In genomic region chr2:118662902-118663803, GRCm38 (mm10) we compare ENCODE assay signal across 8 mouse cellular contexts. TPM values are rescaled to one million over a fixed set of nuclear protein-coding genes. Genes with fewer than 3 reads are reported as not detected.
DNase-seq lines count a peak whose midpoint lies in the region; ATAC-seq lines count a peak whose summit lies in the region.

Pak6 (plus strand) TSS chr2:118663303.

- no peaks in the 10 kb centered on the region for H3K36me3 ChIP-seq in kidney, embryonic 16.5 days (ENCODE audit: insufficient read depth, low read length)
- H3K36me3 ChIP-seq in forebrain, embryonic 10.5 days (replicated peaks), result no peaks in the 10 kb centered on the region
- H3K36me3 ChIP-seq in hindbrain, embryonic 16.5 days (ENCODE audit: control insufficient read depth, insufficient read depth, low read length), result no peaks in the 10 kb centered on the region
- H3K36me3 ChIP-seq in limb, embryonic 12.5 days, result no peaks in the 10 kb centered on the region

- H3K9ac ChIP-seq in kidney, embryonic 16.5 days (replicated peaks; ENCODE audit: low read length), result peak within 1 kb of the TSS; percentile 50
- peak within 1 kb of the TSS; percentile 83 for H3K9ac ChIP-seq in hindbrain, embryonic 16.5 days (ENCODE audit: low read depth, low read length)
- H3K9ac ChIP-seq in limb, embryonic 12.5 days (replicated peaks), result peak within 1 kb of the TSS; percentile 57

- H3K4me3 ChIP-seq in kidney, embryonic 16.5 days (ENCODE audit: low read length), result peak within 1 kb of the TSS; percentile 49
- H3K4me3 ChIP-seq in forebrain, embryonic 10.5 days, result peak within 1 kb of the TSS; percentile 58
- H3K4me3 ChIP-seq in hindbrain, embryonic 16.5 days (ENCODE audit: low read length), result peak within 1 kb of the TSS; percentile 58
- H3K4me3 ChIP-seq in limb, embryonic 12.5 days (replicated peaks), result peak within 1 kb of the TSS; percentile 44

- peaks cover 6% of the 10 kb centered on the region for H3K4me1 ChIP-seq in kidney, embryonic 16.5 days (ENCODE audit: insufficient read depth, low read length)
- peaks cover 41% of the 10 kb centered on the region for H3K4me1 ChIP-seq in forebrain, embryonic 10.5 days
- H3K4me1 ChIP-seq in hindbrain, embryonic 16.5 days (ENCODE audit: control insufficient read depth, insufficient read depth, low read depth, low read length), result peaks cover 31% of the 10 kb centered on the region
- peaks cover 32% of the 10 kb centered on the region for H3K4me1 ChIP-seq in limb, embryonic 12.5 days (replicated peaks)

- 2% methylated on average over 37 of the region's 37 CpGs for WGBS in kidney, embryonic 16.5 days
- WGBS in forebrain, embryonic 10.5 days, result 2% methylated on average over 37 of the region's 37 CpGs
- 2% methylated on average over 35 of the region's 37 CpGs for WGBS in hindbrain, embryonic 16.5 days
- WGBS in limb, embryonic 12.5 days, result 1% methylated on average over 37 of the region's 37 CpGs

- peaks cover 18% of the 10 kb centered on the region for H3K27me3 ChIP-seq in kidney, embryonic 16.5 days (ENCODE audit: insufficient read depth, low read length)
- peaks cover 63% of the 10 kb centered on the region for H3K27me3 ChIP-seq in forebrain, embryonic 10.5 days (ENCODE audit: poor library complexity, severe bottlenecking)
- no peaks in the 10 kb centered on the region for H3K27me3 ChIP-seq in hindbrain, embryonic 16.5 days (replicated peaks; ENCODE audit: control insufficient read depth, insufficient read depth, low read length)
- H3K27me3 ChIP-seq in limb, embryonic 12.5 days, result peaks cover 44% of the 10 kb centered on the region

- DNase-seq in kidney, adult 18-20 months, result no peak
- DNase-seq in adrenal gland, adult 18-20 months (ENCODE audit: low spot score in 2 of 2), result no peak
- peak; percentile 33 for DNase-seq in forebrain, embryonic 10.5 days (ENCODE audit: extremely low spot score, low spot score)
- peak; percentile 42 for DNase-seq in retina, embryonic 14.5 days (ENCODE audit: low spot score)
- DNase-seq in gastrocnemius, postnatal 10 days, result no peak

- no peaks in the 10 kb centered on the region for H3K9me3 ChIP-seq in kidney, embryonic 16.5 days (ENCODE audit: low read length)
- H3K9me3 ChIP-seq in forebrain, embryonic 10.5 days, result no peaks in the 10 kb centered on the region
- no peaks in the 10 kb centered on the region for H3K9me3 ChIP-seq in hindbrain, embryonic 16.5 days (ENCODE audit: control insufficient read depth, low read length)
- H3K9me3 ChIP-seq in limb, embryonic 12.5 days, result no peaks in the 10 kb centered on the region

- peak within 1 kb of the TSS; percentile 83 for H3K4me2 ChIP-seq in kidney, embryonic 16.5 days (replicated peaks; ENCODE audit: low read depth, low read length)
- H3K4me2 ChIP-seq in hindbrain, embryonic 16.5 days (ENCODE audit: low read length), result peak within 1 kb of the TSS; percentile 77
- H3K4me2 ChIP-seq in limb, embryonic 12.5 days, result peak within 1 kb of the TSS; percentile 93

- ATAC-seq in kidney, embryonic 16.5 days (ENCODE audit: low FRiP score, low TSS enrichment), result peak; percentile 9; the same call in 1 of the 2 replicates
- peak; percentile 41 for ATAC-seq in hindbrain, embryonic 16.5 days
- peak; percentile 39; the same call in 1 of the 2 replicates for ATAC-seq in limb, embryonic 12.5 days (ENCODE audit: insufficient number of reproducible peaks, insufficient read depth, low FRiP score, low TSS enrichment, low read depth)

- H3K27ac ChIP-seq in kidney, embryonic 16.5 days (ENCODE audit: low read length), result no peak within 1 kb of the TSS
- H3K27ac ChIP-seq in forebrain, embryonic 10.5 days, result peak within 1 kb of the TSS; percentile 75
- H3K27ac ChIP-seq in hindbrain, embryonic 16.5 days (ENCODE audit: low read depth, low read length), result peak within 1 kb of the TSS; percentile 80
- no peak within 1 kb of the TSS for H3K27ac ChIP-seq in limb, embryonic 12.5 days

RNA-seq across cellular contexts. Expression of gene Pak6, which starts in this region (rescaled TPM):
- polyA plus RNA-seq in kidney, embryonic 16.5 days (2015; fragmentation: Nextera tagmentation; extraction: Ambion mirVana), result 0.60 and 1.4 TPM in 2 replicates
- total RNA-seq in adrenal gland, adult 18-20 months (2021), result 10 to 100 TPM; 11.5 to 19.4 TPM
- 0.52 and 1.6 TPM in 2 replicates for polyA plus RNA-seq in forebrain, embryonic 10.5 days (2016; fragmentation: Nextera tagmentation; extraction: Ambion mirVana)
- polyA plus RNA-seq in hindbrain, embryonic 16.5 days (2015; fragmentation: Nextera tagmentation; extraction: Ambion mirVana), result 45.0 and 53.9 TPM in 2 replicates
- polyA plus RNA-seq in limb, embryonic 12.5 days (2016; fragmentation: Nextera tagmentation; extraction: Ambion mirVana), result 0.71 and 1.0 TPM in 2 replicates
- under 1 TPM; 0.33 to 0.43 TPM for total RNA-seq in gastrocnemius, postnatal 10 days (2021)

Comparison
In these comparisons a context has a peak if more than half of its experiments do, and no peak if none do; other contexts are left out.
1. RNA of gene Pak6 (total RNA-seq): 11.5 to 19.4 TPM in adrenal gland, adult 18-20 months; 0.33 to 0.43 TPM in gastrocnemius, postnatal 10 days; every median in the first group is over 4 times any median in the second.
2. RNA of gene Pak6 (polyA plus RNA-seq): 45.0 to 53.9 TPM in hindbrain, embryonic 16.5 days; 0.52 to 1.6 TPM in forebrain, embryonic 10.5 days, 0.71 to 1.0 TPM in limb, embryonic 12.5 days and 0.60 to 1.4 TPM in kidney, embryonic 16.5 days; every median in the first group is over 10 times any median in the second.
3. H3K27ac ChIP-seq: peak in forebrain, embryonic 10.5 days (single experiment) and hindbrain, embryonic 16.5 days (single experiment); none in kidney, embryonic 16.5 days (single experiment) and limb, embryonic 12.5 days (single experiment).
4. DNase-seq: peak in forebrain, embryonic 10.5 days (single experiment) and retina, embryonic 14.5 days (single experiment); none in kidney, adult 18-20 months (single experiment), adrenal gland, adult 18-20 months (0 of 2) and gastrocnemius, postnatal 10 days (single experiment).
5. Peak in every context shown above with its lines, with median percentiles within 50 percentile points of each other: ATAC-seq, H3K4me2 ChIP-seq, H3K4me3 ChIP-seq and H3K9ac ChIP-seq.